Mouse (Mus musculus): ENCODE measurements around the gene Ctdspl.

The Ctdspl gene

GRCm38 (mm10) chr9:118950061-118950460 lies 23.8 kb downstream of the Ctdspl start:
- DNase-seq: no peak

DNA sequence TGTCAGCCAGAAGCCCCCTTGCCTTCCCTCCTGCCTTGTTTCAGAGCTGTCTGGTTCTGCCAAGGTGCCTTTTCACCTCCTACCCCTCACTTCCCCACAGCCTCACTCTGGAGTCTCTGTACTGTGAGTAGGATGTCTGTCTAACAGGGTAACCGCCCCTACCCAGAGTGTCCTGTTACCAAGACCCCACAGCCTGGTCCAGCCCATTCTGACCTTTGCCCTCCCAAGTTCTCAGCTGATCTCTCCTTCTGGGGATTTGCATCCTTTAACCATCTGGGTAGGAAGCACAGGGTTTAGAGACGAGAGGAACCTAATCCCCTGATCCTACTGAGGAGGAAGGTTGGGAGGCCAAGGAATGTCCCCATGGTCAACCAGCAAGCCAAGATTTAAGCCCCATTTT lies 24.5 kb downstream of the Ctdspl start:
- DNase-seq: no peak

DNA sequence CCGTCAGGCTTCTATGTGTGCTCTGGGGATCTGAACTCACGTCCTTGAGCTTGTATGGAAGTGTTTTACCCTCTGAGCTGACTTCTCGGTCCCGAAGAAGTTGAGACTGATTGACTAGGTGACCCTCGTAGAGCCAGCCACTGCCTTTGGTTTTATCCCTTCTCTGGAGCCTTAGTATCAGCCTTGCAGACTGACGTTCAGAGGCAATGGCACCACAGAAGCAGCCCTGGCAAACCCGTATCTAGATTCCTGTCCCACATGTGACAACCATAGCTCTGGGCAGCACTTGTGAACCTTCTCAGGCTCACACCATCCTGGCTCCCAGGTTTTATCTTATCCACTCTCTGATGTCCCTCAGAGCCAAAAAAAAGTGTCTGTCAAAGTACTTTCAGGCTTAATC lies 25.1 kb downstream of the Ctdspl start:
- DNase-seq: no peak

DNA sequence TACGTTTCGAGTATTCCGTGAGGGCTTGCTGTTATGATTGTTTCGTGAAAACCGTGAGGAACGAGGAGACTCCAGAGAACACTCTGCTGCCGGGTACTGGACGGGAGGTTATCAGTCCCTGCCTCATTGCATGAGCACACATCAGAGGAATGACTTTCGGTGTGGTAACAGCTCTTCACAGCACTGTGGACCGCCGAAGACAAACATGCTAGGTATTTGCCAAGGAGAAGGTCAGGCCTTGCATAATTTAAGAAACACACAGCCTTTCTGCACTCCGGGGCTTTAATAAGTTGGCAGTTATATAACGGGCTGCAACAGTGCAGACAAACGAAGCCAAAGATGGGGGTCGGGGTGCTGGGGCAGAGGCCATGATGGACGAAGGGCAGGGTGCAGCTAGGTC lies 25.9 kb downstream of the Ctdspl start:
- no peak for DNase-seq

DNA sequence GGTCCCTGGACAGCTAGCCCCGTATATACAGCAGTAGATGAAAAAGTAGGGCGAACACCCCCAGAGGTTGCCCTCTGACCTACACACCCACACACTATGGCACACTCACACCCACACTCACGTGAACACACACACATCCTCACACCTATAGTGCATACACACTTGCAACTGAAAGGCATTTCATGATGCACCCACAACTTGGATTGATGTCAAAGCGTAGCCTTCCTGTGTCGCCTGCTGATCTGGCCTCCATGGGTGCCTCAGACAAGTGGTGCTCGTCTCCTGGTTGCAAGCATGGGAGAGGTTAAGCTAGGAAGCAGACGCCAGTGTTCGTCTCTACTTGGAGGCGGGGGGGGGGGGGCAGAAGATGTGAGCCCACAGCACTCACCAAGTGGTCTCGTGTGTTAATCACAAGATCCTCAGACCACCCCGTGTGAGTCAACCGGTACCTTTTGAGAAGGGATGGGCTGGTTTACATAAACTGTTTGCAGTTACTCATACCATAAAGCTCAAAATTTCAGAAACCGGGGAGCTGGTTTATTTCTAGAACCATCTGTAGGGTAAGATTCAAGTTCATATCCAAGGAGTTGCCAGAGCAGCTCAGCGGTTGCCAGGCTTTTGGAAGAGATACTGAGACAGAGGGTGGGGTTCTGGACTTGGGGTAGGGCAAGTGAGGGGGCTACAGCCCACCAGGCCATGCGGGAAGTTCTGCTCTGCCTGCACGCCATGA lies 27.4 kb downstream of the Ctdspl start:
- no peak for DNase-seq

GRCm38 (mm10) chr9:118958802-118959201 lies 32.5 kb downstream of the Ctdspl start:
- DNase-seq: no peak

- no peak for DNase-seq
Measured at GRCm38 (mm10) chr9:118960415-118961091, 34.3 kb downstream of the Ctdspl start.

DNA sequence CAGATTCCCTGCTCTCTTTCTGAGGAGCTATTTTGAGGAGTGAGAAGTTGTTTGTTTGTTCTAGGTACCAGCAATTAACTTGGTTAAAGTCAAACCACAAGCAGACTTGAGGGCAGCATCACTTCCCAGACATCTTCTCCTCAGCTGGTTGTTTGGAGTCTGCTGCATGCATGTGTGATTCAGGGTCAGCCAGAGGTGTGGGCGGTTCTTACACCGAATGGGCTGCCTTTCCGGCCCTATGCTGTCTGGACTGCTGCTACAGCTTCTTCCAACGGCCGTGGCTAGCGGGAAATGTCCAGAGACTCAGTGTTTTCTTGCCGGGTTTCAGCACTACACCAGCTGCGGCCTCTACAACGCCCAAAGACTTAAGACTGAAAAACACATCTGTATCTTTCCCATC lies 36.9 kb downstream of the Ctdspl start:
- no peak for DNase-seq

DNA sequence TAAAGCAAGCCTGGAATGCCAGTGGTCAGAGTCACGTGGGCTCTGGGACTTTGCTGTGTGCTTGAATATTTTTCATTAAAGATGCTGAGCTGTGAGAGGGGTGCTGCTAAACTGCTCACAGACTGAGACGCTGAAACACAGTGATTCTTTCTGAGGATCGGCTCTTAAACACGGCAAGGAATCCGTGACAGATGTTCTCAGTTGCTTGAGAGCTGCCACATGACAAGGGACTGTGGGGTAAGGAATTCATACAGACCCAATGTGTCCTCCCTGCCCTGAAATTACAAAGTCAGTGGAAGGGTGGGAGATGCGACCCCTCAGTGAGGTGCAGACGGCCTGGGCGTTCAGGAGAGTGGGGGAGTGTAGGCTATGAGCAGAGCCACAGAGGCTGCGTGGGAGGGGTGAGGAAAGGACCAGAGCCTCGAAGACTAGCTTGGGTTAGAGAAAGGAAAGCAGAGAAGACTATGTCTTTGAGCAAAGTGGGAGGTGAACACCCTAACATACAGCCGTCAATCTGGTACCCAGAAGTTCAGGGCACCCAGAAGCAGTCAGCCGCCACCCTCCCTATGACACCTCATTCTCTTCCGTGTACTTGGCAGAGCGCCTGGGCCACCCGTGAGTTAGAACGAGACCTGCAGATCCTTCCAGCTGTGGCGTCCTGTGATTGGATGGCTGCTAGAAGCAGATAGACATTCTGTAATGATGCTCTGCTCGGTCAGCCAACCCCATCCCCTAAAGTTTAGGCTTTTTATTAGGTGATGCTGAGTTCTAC lies 38.2 kb downstream of the Ctdspl start:
- no peak for DNase-seq

GRCm38 (mm10) chr9:118969810-118970209 lies 43.6 kb downstream of the Ctdspl start:
- no peak for DNase-seq

GRCm38 (mm10) chr9:118973028-118973427 lies 46.8 kb downstream of the Ctdspl start:
- no peak for DNase-seq

DNA sequence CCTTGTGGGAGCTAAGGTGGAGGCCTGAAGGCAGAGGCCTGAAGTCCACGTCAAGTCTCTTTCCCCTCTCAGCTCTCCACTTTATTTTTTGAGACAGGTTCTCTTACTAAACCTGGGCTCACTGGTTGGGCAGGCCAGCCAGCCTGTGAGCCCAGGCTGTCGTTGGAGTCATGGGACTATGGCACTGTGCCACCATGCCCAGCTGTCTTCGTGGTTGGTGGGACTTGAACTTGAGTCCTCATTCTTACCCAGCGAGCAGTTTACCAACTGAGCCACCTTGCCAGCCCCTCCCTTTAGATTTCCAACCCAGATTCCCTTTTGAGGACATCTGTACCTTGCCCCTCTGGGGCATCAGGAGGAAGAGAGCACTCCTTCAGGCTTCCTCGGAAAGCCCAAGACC lies 47.3 kb downstream of the Ctdspl start:
- DNase-seq: no peak

DNA sequence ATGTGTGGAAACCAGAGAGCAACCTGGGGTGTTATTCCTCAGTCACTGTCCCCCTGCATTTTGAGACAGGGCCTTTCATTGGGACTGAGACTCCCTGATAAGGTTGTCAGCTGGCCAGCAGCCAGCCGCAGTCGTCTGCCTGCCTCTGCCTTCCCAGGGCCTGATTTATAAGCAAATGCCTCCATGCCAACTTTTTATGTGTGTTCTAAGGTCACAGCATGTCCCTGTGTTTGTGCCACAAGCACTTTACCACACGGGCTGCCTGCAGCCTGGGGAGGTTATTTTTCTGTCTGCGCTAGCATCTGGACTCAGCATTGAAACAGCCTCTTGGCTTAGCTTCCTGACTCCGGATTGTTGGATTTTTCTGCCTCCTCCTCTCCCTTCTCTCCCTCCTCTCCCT lies 47.9 kb downstream of the Ctdspl start:
- DNase-seq: no peak

GRCm38 (mm10) chr9:118975211-118975671 lies 49.0 kb downstream of the Ctdspl start:
- DNase-seq: no peak

DNA sequence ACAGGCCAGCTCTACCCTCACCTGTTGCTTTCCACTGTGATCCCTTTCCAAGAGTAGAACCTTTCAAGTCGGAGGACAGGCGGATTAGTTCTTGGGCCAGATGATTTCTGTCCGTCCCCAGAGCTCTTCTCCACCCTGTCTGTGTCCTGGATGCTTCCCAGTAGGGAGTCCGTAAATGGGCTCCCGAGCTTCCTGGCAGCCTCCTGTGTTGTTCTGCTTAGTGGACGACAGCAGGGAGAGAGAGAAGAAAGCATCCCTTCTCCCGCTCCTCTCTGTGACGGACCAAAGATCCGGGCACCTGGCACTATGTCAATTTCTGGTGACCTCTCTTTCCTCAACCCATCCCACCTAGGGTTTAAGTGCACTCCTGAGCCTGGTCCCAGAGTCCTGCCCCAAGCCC lies 49.5 kb downstream of the Ctdspl start:
- no peak for DNase-seq

GRCm38 (mm10) chr9:118976561-118976960 lies 50.3 kb downstream of the Ctdspl start:
- no peak for DNase-seq

DNA sequence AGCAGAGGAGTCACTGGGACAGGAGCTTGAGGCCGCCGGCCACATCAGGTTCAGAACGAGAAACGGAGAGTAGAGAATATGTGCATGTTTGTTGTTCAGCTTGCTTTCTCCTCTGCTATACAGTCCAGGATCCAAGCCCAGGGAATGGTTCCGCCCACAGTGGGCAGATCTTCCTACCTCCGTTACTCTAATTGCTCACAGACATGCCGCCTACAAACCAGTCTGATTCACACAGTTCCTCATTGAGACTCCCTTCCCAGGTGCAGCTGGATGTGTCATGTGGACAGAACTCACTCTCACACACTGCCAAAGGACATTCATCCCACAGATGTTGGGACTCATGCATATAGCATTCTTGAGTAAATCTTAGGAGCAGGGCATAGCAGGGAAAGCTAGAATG lies 51.2 kb downstream of the Ctdspl start:
- no peak for DNase-seq

GRCm38 (mm10) chr9:118980411-118980823 lies 54.2 kb downstream of the Ctdspl start:
- DNase-seq: no peak

- no peak for DNase-seq
Measured at GRCm38 (mm10) chr9:118984650-118985432, 58.6 kb downstream of the Ctdspl start.

DNA sequence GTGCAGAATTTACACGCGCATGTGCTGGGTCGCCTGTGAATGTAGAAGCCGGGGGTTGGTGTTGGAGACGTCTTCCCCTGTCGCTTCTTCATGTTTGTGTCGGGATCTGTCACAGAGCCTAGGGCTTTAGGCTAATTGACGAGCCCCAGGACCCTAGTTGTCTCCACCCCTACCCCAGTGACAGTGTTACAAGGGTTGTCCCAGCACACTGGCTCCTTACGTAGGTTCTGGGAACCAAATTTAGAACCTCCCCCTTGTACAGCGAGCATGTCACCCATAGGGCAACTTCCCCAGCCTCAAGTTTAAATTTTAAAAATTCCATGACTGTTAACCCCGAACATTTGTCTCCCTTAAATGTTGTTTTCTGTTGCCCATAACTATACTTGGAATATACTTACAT lies 60.0 kb downstream of the Ctdspl start:
- no peak for DNase-seq

DNA sequence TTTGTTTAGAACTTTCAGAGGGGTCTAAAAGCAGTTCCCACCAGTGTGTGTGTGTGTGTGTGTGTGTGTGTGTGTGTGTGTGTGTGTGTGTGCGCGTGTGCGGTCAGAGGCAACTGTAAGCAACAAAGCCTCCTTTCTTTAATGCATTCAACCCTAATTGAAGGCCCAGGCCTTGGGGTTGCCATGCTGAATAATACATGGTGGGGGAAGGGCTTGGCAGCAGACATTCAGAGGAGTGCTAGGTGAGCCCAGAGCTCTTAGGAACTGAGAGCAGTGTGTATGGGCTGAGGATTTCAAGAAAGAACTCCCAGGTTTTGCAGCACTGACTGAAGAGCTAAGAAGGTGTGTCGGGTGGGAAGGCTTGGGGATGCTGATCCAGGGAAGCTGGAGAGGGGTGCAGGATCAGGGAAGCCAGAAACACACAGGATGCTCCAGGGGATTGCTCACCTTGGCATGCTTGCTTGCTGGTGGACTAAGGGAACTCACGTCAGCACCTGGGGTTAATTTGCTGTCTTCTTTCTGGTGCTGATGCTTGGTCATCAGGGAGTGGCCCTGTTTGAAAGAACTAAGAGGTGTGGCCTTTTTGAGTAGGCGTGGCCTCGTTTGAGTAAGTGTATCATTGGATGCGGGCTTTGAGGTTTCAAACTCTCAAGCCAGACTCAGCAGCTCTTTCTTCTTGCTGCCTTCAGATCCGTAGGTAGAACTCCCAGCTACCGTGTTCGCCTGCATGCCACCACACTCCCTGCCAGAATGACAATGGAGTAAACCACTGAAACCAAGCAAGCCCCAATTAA lies 62.7 kb downstream of the Ctdspl start:
- no peak for DNase-seq

DNA sequence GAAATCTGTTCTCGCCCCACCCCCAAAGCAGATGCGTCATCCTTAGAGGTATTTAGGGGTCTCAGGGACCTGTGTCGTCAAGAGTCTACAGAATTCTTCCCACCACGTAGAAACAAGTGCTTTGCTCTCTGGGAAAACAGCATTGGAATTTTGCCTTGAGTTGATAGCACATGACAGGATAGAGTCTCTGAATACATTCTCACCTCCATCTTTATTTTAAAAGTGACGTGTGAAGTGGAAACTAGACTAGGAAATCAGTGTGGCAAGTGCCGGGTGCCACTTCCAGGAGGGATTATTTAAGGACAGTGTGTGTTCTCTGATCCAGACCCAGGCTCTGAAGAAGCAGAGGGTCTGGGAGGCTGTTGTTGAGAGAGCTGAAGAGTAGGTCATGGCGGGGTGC lies 64.2 kb downstream of the Ctdspl start:
- no peak for DNase-seq
